Mouse (Mus musculus) telencephalon, adult 2 months (tissue): ENCODE results near the gene Ttc26.
"Not testable (repeated sequence)": the region's sequence is repeated elsewhere in the genome, so short reads cannot be mapped to it uniquely, and the experiment has no call there.

Experiments used
- DNase-seq: peaks from one replicate; pipeline ENCODE4 v3.0.0-alpha.2; 2011; ENCODE audit warnings: low read depth, low spot score

Ttc26 gene

DNA sequence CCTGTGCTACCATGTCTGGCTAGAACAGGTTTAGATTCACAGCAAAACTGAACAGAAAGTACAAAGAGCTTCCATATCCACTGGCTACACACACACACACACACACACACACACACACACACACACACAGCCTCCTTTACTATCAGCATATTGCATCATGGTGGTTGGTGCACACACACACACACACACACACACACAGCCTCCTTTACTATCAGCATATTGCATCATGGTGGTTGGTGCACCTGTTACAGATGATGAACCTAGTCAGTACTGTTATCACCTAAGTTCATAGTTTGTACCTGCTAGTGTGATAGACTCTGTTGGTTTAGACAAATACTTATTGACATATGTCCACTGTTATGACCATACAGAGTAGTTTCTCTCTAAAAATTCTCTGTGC, 75.2 kb downstream of the Ttc26 start:
- DNase-seq = not testable (repeated sequence)

GRCm38 (mm10) chr6:38458075-38458474, 76.8 kb downstream of the Ttc26 start:
- no peak for DNase-seq

GRCm38 (mm10) chr6:38469591-38469990, 88.3 kb downstream of the Ttc26 start:
- no peak for DNase-seq
